ENCODE assay signal across 27 mouse cellular contexts in the genomic region with DNA sequence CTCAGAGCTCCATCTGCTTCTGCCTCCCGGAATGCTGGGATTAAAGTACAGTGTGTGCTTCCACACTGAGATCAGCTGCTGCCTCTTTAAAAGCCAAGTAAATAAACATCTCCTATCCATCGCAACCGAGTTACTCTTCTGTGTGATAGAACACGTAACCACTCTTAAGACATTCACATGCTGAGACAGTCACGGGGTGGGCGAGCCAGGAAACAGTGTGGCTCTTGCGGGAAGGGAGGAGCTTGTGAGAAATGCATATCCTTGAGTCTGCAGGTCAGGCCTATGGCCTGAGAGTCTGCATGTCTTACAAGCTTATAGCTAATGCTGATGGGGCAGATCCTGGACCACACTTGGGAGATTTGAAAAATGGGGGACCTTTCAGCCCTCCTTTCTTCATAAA. TPM values are rescaled to one million over a fixed set of nuclear protein-coding genes. Genes with fewer than 3 reads are reported as not detected.
DNase-seq lines count a peak whose midpoint lies in the region; ATAC-seq and TF ChIP-seq lines count a peak whose summit lies in the region.
"Had no signal": no experiment of that assay in that cellular context is flagged by ENCODE, and none has a peak within 500 bp of the region (broad histone marks: within the 10 kb centered on the region; RNA-seq: fewer than 3 reads in every experiment).

No protein-coding gene starts in this region.

- 0 out of 2 replicates have a peak, but pooled peaks cover 5% of the 10 kb centered on the region for H3K36me3 ChIP-seq in lung, postnatal 0 days (ENCODE audit: insufficient read depth, low read length)
- peaks cover 19% of the 10 kb centered on the region for H3K36me3 ChIP-seq in small intestine, adult 2 months (ENCODE audit: control insufficient read depth, insufficient read depth, low read length)
- H3K36me3 ChIP-seq in stomach, postnatal 0 days (ENCODE audit: control insufficient read depth, insufficient read depth, low read length): no peaks in the 10 kb centered on the region
- H3K36me3 ChIP-seq: embryonic facial prominence, embryonic 13.5 days; embryonic facial prominence, embryonic 15.5 days; forebrain, embryonic 12.5 days; G1E had no signal

- 63% methylated on average over 7 of the region's 7 CpGs for WGBS in lung, postnatal 0 days
- 71% methylated on average over 7 of the region's 7 CpGs for WGBS in small intestine, adult 2 months
- 69% methylated on average over 7 of the region's 7 CpGs for WGBS in stomach, postnatal 0 days

- ATAC-seq in lung, postnatal 0 days: peak; percentile 11; the same call in 1 of the 2 replicates
- no peak for ATAC-seq in stomach, postnatal 0 days (ENCODE audit: low FRiP score, low TSS enrichment)
- ATAC-seq: activated CD4-positive, CD25-positive, alpha-beta regulatory T cell, adult 4 months; forebrain, embryonic 14.5 days; forebrain, embryonic 16.5 days; Patski had no signal

- no peak for DNase-seq in lung, postnatal 0 days (ENCODE audit: low spot score)
- DNase-seq in lung, postnatal 4 days: no peak
- DNase-seq in 416B (ENCODE audit: low read depth) (peak; percentile 79), R1 (ENCODE audit: low read depth, low spot score) (peak; percentile 69)
- DNase-seq in stomach, postnatal 0 days (ENCODE audit: low spot score): no peak
- no peak for DNase-seq in layer of hippocampus, adult 9-10 months (ENCODE audit: low spot score)
- DNase-seq: adrenal gland, adult 2 months; adrenal gland, postnatal 10 days; adrenal gland, postnatal 25 days; cerebellum, adult 11 months; cerebellum, adult 18-20 months; cerebellum, adult 8-10 months; cerebellum, adult 9-11 months; cerebellum, postnatal 14 days; cerebellum, postnatal 36 days; embryo, embryonic 11 days had no signal

- no peak overlapping the region for H3K4me2 ChIP-seq in lung, postnatal 0 days (replicated peaks; ENCODE audit: low read depth, low read length)
- H3K4me2 ChIP-seq in stomach, postnatal 0 days (replicated peaks; ENCODE audit: low read depth): no peak overlapping the region
- H3K4me2 ChIP-seq: embryonic facial prominence, embryonic 13.5 days; embryonic facial prominence, embryonic 15.5 days; forebrain, embryonic 12.5 days had no signal

- no peaks in the 10 kb centered on the region for H3K27me3 ChIP-seq in lung, postnatal 0 days (replicated peaks; ENCODE audit: insufficient read depth, low read length)
- no peaks in the 10 kb centered on the region for H3K27me3 ChIP-seq in small intestine, adult 2 months (ENCODE audit: control insufficient read depth, insufficient read depth, low read length)
- no peaks in the 10 kb centered on the region for H3K27me3 ChIP-seq in stomach, postnatal 0 days (ENCODE audit: control insufficient read depth, insufficient read depth, low read length)
- H3K27me3 ChIP-seq: embryonic facial prominence, embryonic 13.5 days; embryonic facial prominence, embryonic 15.5 days had no signal

- no peaks in the 10 kb centered on the region for H3K4me1 ChIP-seq in lung, postnatal 0 days (ENCODE audit: insufficient read depth, low read depth, low read length)
- H3K4me1 ChIP-seq in small intestine, adult 2 months (ENCODE audit: control insufficient read depth, insufficient read depth, insufficient read length, low read length): no peaks in the 10 kb centered on the region
- H3K4me1 ChIP-seq in stomach, postnatal 0 days (replicated peaks; ENCODE audit: control insufficient read depth, insufficient read depth): no peaks in the 10 kb centered on the region
- H3K4me1 ChIP-seq: embryonic facial prominence, embryonic 13.5 days; embryonic facial prominence, embryonic 15.5 days had no signal

- H3K9me3 ChIP-seq in lung, postnatal 0 days (ENCODE audit: low read length): no peaks in the 10 kb centered on the region
- no peaks in the 10 kb centered on the region for H3K9me3 ChIP-seq in stomach, postnatal 0 days (ENCODE audit: control insufficient read depth, low read length)
- H3K9me3 ChIP-seq: embryonic facial prominence, embryonic 13.5 days; embryonic facial prominence, embryonic 15.5 days; forebrain, embryonic 10.5 days; forebrain, embryonic 12.5 days; G1E had no signal

- TF ChIP-seq CTCF in lung, postnatal 0 days (IDR thresholded peaks at IDR 0.05): no peak
- TF ChIP-seq CTCF in small intestine, adult 2 months (IDR thresholded peaks at IDR 0.05; ENCODE audit: extremely low read depth, insufficient read length, insufficient replicate concordance, low read depth, low read length): no peak
- no peak for TF ChIP-seq CTCF in stomach, postnatal 0 days (IDR thresholded peaks at IDR 0.05; ENCODE audit: low read depth)

- no peak overlapping the region for H3K27ac ChIP-seq in lung, postnatal 0 days (ENCODE audit: low read length)
- H3K27ac ChIP-seq in small intestine, adult 2 months (ENCODE audit: insufficient read depth, low read depth, low read length): 0 out of 2 replicates have a peak overlapping the region, but pooled peaks have one; percentile 6
- no peak overlapping the region for H3K27ac ChIP-seq in stomach, postnatal 0 days (replicated peaks)
- H3K27ac ChIP-seq: embryonic facial prominence, embryonic 13.5 days; embryonic facial prominence, embryonic 15.5 days; forebrain, embryonic 10.5 days; forebrain, embryonic 12.5 days had no signal

- TF ChIP-seq POLR2A in small intestine, adult 2 months (IDR thresholded peaks at IDR 0.05; ENCODE audit: low read depth, low read length): no peak

- TF ChIP-seq EP300 in lung, postnatal 0 days (IDR thresholded peaks at IDR 0.05): no peak
- TF ChIP-seq EP300 in stomach, postnatal 0 days (optimal IDR thresholded peaks at IDR 0.05): no peak

- H3K9ac ChIP-seq in lung, postnatal 0 days (replicated peaks; ENCODE audit: low read depth): no peak overlapping the region
- no peak overlapping the region for H3K9ac ChIP-seq in stomach, postnatal 0 days (ENCODE audit: low read length)
- H3K9ac ChIP-seq: embryonic facial prominence, embryonic 13.5 days; embryonic facial prominence, embryonic 15.5 days; forebrain, embryonic 12.5 days had no signal

- no peak overlapping the region for H3K4me3 ChIP-seq in lung, postnatal 0 days (ENCODE audit: low read depth, low read length)
- H3K4me3 ChIP-seq in small intestine, adult 2 months (ENCODE audit: low read depth, low read length): no peak overlapping the region
- H3K4me3 ChIP-seq in stomach, postnatal 0 days (ENCODE audit: low read depth, low read length): no peak overlapping the region
- H3K4me3 ChIP-seq: embryonic facial prominence, embryonic 13.5 days; embryonic facial prominence, embryonic 15.5 days; erythroblast, embryonic 14.5 days; forebrain, embryonic 10.5 days; forebrain, embryonic 12.5 days had no signal

RNA-seq across cellular contexts. Expression of gene Hopx, which starts 28.4 kb away (rescaled TPM):
- polyA plus RNA-seq in lung, postnatal 0 days (2015; fragmentation: Nextera tagmentation; extraction: Ambion mirVana): 49.0 and 49.5 TPM in 2 replicates
- polyA plus RNA-seq in small intestine, adult 2 months (2012; rRNA removed): 72.0 and 80.7 TPM in 2 replicates
- polyA plus RNA-seq in stomach, postnatal 0 days (2015; fragmentation: Nextera tagmentation; extraction: Ambion mirVana): 26.6 and 30.2 TPM in 2 replicates
- polyA plus RNA-seq: G1E, Patski had no signal

Comparison
In these comparisons a context has a peak if more than half of its experiments do, and no peak if none do; other contexts are left out.
1. DNase-seq: peak in 416B (single experiment) and R1 (single experiment); none in lung, postnatal 0 days (single experiment), lung, postnatal 4 days (0 of 2), stomach, postnatal 0 days (single experiment) and layer of hippocampus, adult 9-10 months (single experiment).